Mouse (Mus musculus) hindbrain, embryonic 15.5 days (tissue): ENCODE results near the gene Hc. TPM values are rescaled to one million over a fixed set of nuclear protein-coding genes. Genes with fewer than 3 reads are reported as not detected.

ENCODE experiments used
- ATAC-seq: fragments of 200-750 bp; cut with Nextera tagmentation; 2 replicates; pipeline ENCODE4 v1.8.0; 2017; ENCODE audit warnings: low read depth, moderate number of reproducible peaks, moderate TSS enrichment; ENCODE audit not compliant: low FRiP score
- H3K27ac ChIP-seq: fragments of 300-500 bp; sonication (generic); replicated peaks from 2 replicates; pipeline ENCODE4 v1.5.1; 2015; ENCODE audit warnings: mild to moderate bottlenecking, inconsistent platforms
- H3K27me3 ChIP-seq: fragments of 300-500 bp; sonication (generic); 2 replicates; pipeline ENCODE4 v1.6.1; 2015; ENCODE audit warnings: control low read depth, inconsistent platforms
- H3K36me3 ChIP-seq: fragments of 300-500 bp; sonication (generic); 2 replicates; pipeline ENCODE4 v1.6.1; 2015; ENCODE audit warnings: control low read depth, inconsistent platforms
- H3K4me1 ChIP-seq: fragments of 300-500 bp; sonication (generic); replicated peaks from 2 replicates; pipeline ENCODE4 v1.6.1; 2015; ENCODE audit warnings: control low read depth, inconsistent platforms
- H3K4me2 ChIP-seq: fragments of 300-500 bp; sonication (generic); 2 replicates; pipeline ENCODE4 v1.6.1; 2015; ENCODE audit warnings: moderate library complexity, mild to moderate bottlenecking, inconsistent platforms
- H3K4me3 ChIP-seq: fragments of 300-500 bp; sonication (generic); 2 replicates; pipeline ENCODE4 v1.5.1; 2015; ENCODE audit warnings: mild to moderate bottlenecking, inconsistent platforms
- H3K9ac ChIP-seq: fragments of 300-500 bp; sonication (generic); 2 replicates; pipeline ENCODE4 v1.6.1; 2015; ENCODE audit warnings: inconsistent platforms
- H3K9me3 ChIP-seq: fragments of 300-500 bp; sonication (generic); 2 replicates; pipeline ENCODE4 v1.6.1; 2016; ENCODE audit warnings: control low read depth, inconsistent platforms
- WGBS: fragments of 180-500 bp; shearing (Covaris S2); methylation state at CpG from one replicate; pipeline ENCODE4 v1.1.7; 2015; 5-methylcytosine and 5-hydroxymethylcytosine counted together
- polyA plus RNA-seq: library from polyadenylated mRNA; unstranded; fragments of >200 nt; fragmentation: Nextera tagmentation; extraction: Ambion mirVana; gene quantifications from 2 replicates; pipeline ENCODE4 v1.2.1, GENCODE M21; 2015

The Hc gene
- polyA plus RNA-seq, 1 experiment from 2014 or later, result 0.84 TPM

DNA sequence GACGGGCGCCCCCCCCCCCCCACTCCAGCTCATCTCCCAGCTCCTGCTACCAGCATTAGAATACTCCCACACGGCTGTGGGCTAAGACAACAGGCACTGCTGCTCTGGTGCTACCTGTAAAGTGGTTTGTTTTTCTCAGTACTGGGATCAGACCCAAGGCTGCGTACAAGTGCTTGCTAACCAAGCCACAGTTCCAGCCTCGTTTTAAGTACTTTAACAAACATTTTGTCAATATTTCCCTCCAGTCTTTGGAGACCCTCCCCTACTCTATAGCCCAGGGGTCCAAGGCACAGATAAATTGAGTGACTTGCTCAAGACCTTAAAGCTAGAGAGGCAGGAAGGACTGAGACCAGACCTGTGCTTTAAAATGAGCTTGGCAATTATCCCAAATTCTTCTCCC is 100.8 kb downstream of the Hc start:
- H3K36me3 ChIP-seq, result no peaks in the 10 kb centered on the region
- 88% methylated on average over 5 of the region's 5 CpGs for WGBS

DNA sequence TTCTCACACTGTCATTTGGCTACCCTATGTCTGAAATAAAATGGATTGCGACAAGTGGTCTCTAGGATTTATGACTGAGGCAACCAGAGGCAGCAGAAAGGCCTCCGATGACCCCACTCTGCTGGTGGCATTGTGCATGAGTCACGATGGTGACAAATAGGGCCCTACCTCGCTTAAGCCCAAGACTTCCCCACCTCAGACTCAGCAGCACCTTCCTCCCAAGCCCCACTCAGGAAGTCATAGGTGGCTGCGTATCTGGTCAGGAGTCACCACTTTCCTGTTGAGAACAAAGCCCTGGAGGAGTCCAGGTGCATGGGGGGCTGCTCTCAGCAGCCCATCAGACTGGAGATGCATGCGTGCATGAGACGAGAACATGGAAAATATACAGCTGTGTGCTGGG is 102.7 kb downstream of the Hc start:
- ATAC-seq, result no peak
- Histone ChIP-seq H3K4me1 (0 out of 2 replicates have a peak, but pooled peaks cover 8% of the 10 kb centered on the region), H3K27me3 (no peaks in the 10 kb centered on the region), H3K9me3 (no peaks in the 10 kb centered on the region), H3K27ac (no peak overlapping the region), H3K36me3 (no peaks in the 10 kb centered on the region), H3K9ac (no peak overlapping the region), H3K4me3 (no peak overlapping the region), H3K4me2 (no peak overlapping the region)
- WGBS, result 93% methylated on average over 7 of the region's 7 CpGs

More for the DNA sequence above, 100.8 kb downstream of the Hc start:
- Histone ChIP-seq H3K9me3 (no peaks in the 10 kb centered on the region), H3K27ac (no peak overlapping the region), H3K27me3 (no peaks in the 10 kb centered on the region), H3K4me1 (0 out of 2 replicates have a peak, but pooled peaks cover 8% of the 10 kb centered on the region), H3K4me3 (no peak overlapping the region), H3K4me2 (no peak overlapping the region), H3K9ac (no peak overlapping the region)
- no peak for ATAC-seq

DNA sequence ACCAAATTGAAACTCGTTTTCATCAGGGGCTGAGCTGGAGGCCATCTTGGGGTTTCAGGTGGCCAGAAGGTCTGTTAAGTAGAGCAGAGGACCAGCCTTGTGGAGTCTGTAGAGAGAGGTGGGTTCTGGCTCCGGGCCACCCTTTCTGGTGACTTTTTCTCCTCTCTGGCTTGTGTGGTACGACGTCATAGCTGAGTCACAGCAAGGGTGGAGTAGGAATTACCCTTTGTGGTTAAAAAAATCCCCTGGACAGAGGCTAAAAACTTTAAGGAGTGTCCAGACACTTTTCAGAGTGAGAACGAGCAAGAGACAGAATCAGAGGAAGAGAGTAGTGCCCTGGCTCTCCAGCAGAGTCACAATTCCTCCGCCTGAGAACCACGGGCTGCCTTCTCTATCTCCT is 103.2 kb downstream of the Hc start:
- Histone ChIP-seq H3K36me3 (no peaks in the 10 kb centered on the region), H3K9me3 (no peaks in the 10 kb centered on the region), H3K4me2 (no peak overlapping the region), H3K4me3 (no peak overlapping the region), H3K4me1 (0 out of 2 replicates have a peak, but pooled peaks cover 8% of the 10 kb centered on the region), H3K27me3 (no peaks in the 10 kb centered on the region), H3K27ac (no peak overlapping the region), H3K9ac (no peak overlapping the region)
- no peak for ATAC-seq
- WGBS, result 79% methylated on average over 7 of the region's 7 CpGs

DNA sequence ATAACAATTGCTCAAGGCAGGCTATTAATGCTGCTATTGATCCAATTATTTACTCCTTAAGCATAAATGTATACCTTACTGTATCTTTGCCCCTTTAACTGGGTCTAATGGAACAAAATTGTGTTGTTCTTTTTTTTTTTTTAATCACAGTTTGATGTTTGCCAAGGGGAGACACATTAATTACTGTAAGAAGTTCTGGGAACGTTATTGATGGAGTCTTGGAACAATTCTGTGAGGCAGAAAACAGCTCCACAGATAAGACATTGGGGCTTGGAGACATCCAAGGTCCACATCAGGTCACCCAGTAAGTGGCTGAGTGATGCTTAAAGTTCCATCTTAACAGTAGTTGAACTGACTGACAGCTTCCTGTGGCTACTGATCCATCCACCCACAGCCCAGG is 103.8 kb downstream of the Hc start:
- H3K4me1 ChIP-seq, result 0 out of 2 replicates have a peak, but pooled peaks cover 8% of the 10 kb centered on the region
- H3K27ac ChIP-seq, result no peak overlapping the region
- H3K36me3 ChIP-seq, result no peaks in the 10 kb centered on the region
- H3K4me2 ChIP-seq, result no peak overlapping the region
- no peak for ATAC-seq
- H3K9ac ChIP-seq, result no peak overlapping the region
- H3K27me3 ChIP-seq, result no peaks in the 10 kb centered on the region
- WGBS, result 63% methylated on average over 1 of the region's 1 CpGs
- H3K9me3 ChIP-seq, result no peaks in the 10 kb centered on the region
- no peak overlapping the region for H3K4me3 ChIP-seq

DNA sequence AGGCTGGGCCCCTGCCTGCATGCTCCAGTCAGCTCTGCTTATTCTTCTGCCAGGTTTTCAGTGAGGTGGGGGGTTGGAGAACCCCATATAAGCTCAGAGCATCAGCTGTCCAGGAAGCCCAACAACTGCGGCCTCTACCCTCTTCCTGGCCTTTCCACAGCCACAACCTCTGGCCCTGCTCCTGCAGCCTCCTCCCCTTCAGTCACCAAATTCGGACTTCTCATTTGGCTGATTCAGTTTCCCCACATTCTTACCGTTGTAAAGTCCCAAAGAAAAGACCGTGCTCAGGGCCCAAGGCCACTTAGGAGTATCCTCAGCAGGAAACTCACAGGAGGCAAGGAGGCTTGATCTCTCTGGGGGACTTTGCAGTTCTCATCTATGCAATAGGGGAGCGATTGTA is 104.3 kb downstream of the Hc start:
- 68% methylated on average over 5 of the region's 5 CpGs for WGBS
- Histone ChIP-seq H3K27ac (no peak overlapping the region), H3K9me3 (no peaks in the 10 kb centered on the region), H3K36me3 (no peaks in the 10 kb centered on the region), H3K9ac (no peak overlapping the region), H3K27me3 (no peaks in the 10 kb centered on the region), H3K4me2 (no peak overlapping the region), H3K4me3 (no peak overlapping the region), H3K4me1 (0 out of 2 replicates have a peak, but pooled peaks cover 8% of the 10 kb centered on the region)
- ATAC-seq, result no peak

DNA sequence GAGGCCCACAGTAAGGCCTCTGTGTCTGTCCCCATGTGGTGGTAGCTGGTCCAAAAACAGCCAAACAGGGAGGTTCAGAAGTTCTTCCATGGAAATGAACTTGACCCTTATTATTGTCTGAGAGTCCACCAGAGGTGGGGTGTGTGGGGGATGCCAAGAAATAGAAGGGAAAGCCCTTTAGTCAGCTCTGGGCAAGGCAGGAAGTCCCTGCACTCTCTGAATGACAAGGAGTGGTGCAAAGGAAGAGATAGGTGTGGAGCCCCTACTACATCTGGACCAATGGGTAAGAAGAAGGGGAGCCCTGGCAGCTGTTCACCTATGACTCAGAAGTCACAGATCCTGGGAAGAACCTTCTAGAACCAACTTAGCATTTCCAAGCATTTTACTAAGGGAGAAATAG is 106.9 kb downstream of the Hc start:
- Histone ChIP-seq H3K36me3 (no peaks in the 10 kb centered on the region), H3K4me3 (no peak overlapping the region), H3K9ac (no peak overlapping the region), H3K27me3 (no peaks in the 10 kb centered on the region), H3K9me3 (no peaks in the 10 kb centered on the region), H3K4me2 (no peak overlapping the region), H3K4me1 (no peaks in the 10 kb centered on the region), H3K27ac (no peak overlapping the region)
- ATAC-seq, result no peak

DNA sequence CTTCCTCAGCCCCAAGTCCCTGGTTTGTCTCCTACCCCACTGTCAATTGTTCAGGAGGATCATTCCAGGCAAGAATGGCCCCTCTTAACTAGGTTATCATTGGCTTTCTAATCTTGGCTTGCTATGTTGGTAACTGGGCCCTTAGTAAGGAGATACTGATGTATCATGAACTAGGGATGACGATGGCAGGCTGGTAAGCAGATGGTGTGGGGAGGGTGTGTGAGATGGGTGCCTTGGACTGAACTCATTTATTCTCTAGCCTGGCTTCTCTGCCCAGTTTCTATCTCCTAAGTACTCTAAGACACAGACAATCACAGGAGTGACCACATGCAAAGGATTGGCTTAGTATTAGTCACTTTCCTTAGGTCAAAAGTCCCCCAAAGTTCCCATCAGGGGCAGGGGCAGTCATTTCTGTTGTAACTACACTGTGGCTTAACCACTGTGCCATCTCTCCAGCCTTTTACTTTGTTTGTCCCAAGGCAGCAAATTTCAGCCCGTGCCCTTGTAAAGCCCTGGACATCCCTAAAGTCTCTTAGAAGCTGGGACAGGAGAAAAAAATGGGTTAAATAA is 107.6 kb downstream of the Hc start:
- no peaks in the 10 kb centered on the region for H3K9me3 ChIP-seq
- H3K36me3 ChIP-seq, result no peaks in the 10 kb centered on the region
- H3K4me3 ChIP-seq, result no peak overlapping the region
- ATAC-seq, result no peak
- no peaks in the 10 kb centered on the region for H3K27me3 ChIP-seq
- H3K4me2 ChIP-seq, result no peak overlapping the region
- no peak overlapping the region for H3K27ac ChIP-seq
- H3K9ac ChIP-seq, result no peak overlapping the region
- no peaks in the 10 kb centered on the region for H3K4me1 ChIP-seq
- WGBS, result 86% methylated on average over 2 of the region's 2 CpGs

DNA sequence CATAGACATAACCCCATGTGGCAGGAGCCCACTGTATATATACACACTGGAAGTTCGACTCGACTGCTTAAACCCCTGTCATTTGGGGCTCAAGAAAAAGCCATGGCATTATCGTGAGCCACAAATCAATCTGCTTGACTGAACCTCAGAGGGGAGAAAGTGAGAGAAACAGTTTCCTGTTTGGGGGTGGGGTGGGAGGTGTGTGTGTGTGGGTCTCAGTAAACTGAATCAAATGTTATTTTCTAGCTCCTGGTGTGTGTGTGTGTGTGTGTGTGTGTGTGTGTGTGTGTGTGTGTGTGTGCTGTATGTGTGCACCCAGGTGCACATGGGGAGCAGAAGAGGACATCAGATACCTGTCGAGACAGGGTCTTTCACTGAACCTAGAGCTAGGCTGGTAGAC is 108.2 kb downstream of the Hc start:
- WGBS, result 83% methylated on average over 4 of the region's 4 CpGs
- no peaks in the 10 kb centered on the region for H3K4me1 ChIP-seq
- no peaks in the 10 kb centered on the region for H3K9me3 ChIP-seq
- H3K27ac ChIP-seq, result no peak overlapping the region
- H3K27me3 ChIP-seq, result no peaks in the 10 kb centered on the region
- H3K4me2 ChIP-seq, result no peak overlapping the region
- no peaks in the 10 kb centered on the region for H3K36me3 ChIP-seq
- no peak overlapping the region for H3K4me3 ChIP-seq
- ATAC-seq, result no peak
- H3K9ac ChIP-seq, result no peak overlapping the region

DNA sequence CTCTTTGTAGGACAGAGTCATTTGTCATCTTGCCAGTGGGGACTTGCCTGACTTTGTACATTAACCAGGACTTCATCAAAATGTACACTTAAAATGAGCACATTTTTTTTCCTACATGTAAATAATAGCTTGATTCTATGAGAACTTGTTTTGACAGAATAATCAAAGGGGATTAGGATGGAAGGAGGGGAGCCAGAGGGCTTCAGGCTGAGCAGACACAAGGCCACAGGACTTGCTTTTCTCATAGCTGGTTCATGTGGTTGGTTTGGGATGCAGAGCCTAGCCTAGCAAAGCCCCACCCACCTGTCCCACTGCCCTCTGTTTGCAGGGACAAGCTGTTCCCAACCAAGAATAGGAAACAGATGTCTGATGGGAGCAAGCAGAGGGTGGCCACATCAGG is 109.8 kb downstream of the Hc start:
- Histone ChIP-seq H3K9ac (no peak overlapping the region), H3K4me1 (no peaks in the 10 kb centered on the region), H3K27me3 (no peaks in the 10 kb centered on the region), H3K36me3 (no peaks in the 10 kb centered on the region), H3K27ac (no peak overlapping the region), H3K9me3 (no peaks in the 10 kb centered on the region), H3K4me2 (no peak overlapping the region), H3K4me3 (no peak overlapping the region)
- ATAC-seq, result no peak

DNA sequence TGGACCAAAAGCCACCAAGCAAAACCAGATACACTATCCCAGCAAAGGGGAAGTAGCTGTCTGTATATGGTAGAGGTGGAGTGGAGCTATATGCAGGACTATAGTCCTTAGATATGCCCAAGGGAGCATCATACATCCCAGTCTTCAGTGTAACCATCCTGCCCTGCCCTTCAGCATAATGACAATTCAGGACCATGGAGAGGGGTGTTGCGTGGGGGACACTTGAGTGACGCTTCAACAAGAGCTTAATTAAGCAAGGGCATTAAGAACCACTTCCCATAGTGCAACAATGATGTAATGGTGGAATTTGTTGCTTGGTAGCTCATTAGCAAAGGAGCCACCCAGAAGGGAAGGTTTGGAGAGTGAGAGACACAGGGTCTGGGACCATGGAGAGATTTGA is 112.6 kb downstream of the Hc start:
- Histone ChIP-seq H3K27ac (no peak overlapping the region), H3K9ac (no peak overlapping the region), H3K36me3 (no peaks in the 10 kb centered on the region), H3K4me3 (no peak overlapping the region), H3K4me2 (no peak overlapping the region), H3K4me1 (no peaks in the 10 kb centered on the region), H3K9me3 (no peaks in the 10 kb centered on the region), H3K27me3 (no peaks in the 10 kb centered on the region)
- ATAC-seq, result no peak
- WGBS, result 52% methylated on average over 2 of the region's 2 CpGs

DNA sequence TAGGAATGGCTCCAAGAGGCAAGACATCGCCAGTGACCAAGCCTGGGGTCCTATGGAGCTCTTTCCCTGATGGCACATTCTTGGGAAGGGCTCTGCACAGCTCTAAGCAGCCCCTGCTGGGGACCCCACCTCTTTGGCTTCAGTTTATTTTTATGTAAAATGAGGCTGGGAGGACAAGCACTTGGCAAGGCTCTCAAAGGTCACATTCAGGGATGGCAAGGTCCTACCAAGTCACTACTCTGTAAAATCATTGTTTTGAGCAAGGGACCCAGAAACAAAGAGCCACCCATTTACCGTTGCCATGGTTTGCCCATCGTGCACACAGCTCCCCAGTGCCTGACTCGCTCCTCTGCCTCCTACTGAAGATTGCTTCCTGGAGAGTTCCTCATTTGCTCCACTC is 115.2 kb downstream of the Hc start:
- no peak for ATAC-seq

DNA sequence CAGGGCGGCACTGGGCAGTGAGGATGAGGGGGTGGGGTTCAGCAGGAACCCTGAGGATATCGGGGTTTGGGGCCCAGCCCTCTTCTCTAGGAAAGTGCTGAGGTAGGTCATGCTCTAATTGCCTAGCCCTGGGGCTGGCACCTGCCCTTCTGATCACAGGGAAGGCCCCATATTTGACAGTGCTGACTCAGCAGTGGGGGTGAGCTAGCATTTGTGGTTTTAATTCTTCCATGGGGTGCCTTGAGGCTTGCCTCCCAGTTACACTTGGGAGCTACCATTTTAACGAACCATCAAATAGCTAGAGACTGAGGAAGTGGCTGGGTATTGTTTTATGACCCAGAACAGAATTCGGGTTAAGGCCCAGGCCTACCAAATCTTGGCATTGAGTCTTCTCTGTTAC is 115.7 kb downstream of the Hc start:
- H3K4me3 ChIP-seq, result no peak overlapping the region
- H3K27me3 ChIP-seq, result no peaks in the 10 kb centered on the region
- no peak for ATAC-seq
- no peak overlapping the region for H3K9ac ChIP-seq
- 75% methylated on average over 4 of the region's 4 CpGs for WGBS
- no peaks in the 10 kb centered on the region for H3K9me3 ChIP-seq
- H3K4me2 ChIP-seq, result no peak overlapping the region
- no peak overlapping the region for H3K27ac ChIP-seq
- H3K4me1 ChIP-seq, result peaks cover 5% of the 10 kb centered on the region; the same call in 1 of the 2 replicates
- no peaks in the 10 kb centered on the region for H3K36me3 ChIP-seq

More for the DNA sequence above, 115.2 kb downstream of the Hc start:
- Histone ChIP-seq H3K27me3 (no peaks in the 10 kb centered on the region), H3K9me3 (no peaks in the 10 kb centered on the region), H3K4me1 (peaks cover 3% of the 10 kb centered on the region; the same call in 1 of the 2 replicates), H3K4me3 (no peak overlapping the region), H3K27ac (no peak overlapping the region), H3K4me2 (no peak overlapping the region), H3K36me3 (no peaks in the 10 kb centered on the region), H3K9ac (no peak overlapping the region)
- WGBS, result 25% methylated on average over 4 of the region's 4 CpGs

DNA sequence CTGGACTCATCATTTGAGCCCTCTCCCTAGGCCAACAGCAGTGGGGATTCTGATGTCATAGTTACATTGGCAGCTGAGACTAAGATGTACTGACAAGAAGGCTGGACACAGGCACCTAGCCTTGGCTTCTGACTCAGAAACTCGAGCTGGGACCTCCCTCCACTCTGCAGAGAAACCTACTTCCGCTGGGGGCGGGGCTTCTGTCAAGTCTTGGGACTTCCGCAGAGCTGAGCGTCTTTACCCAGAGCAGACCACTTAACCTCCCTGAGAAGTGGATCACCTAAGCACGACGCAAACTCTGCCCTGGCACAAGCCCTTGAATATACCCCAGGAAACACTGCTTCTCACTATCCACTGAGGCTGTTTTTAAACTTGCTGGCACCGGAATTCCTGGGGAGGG is 116.5 kb downstream of the Hc start:
- peaks cover 8% of the 10 kb centered on the region; the same call in 1 of the 2 replicates for H3K4me1 ChIP-seq
- 36% methylated on average over 8 of the region's 8 CpGs for WGBS
- no peak overlapping the region for H3K9ac ChIP-seq
- no peaks in the 10 kb centered on the region for H3K27me3 ChIP-seq
- no peak overlapping the region for H3K27ac ChIP-seq
- H3K4me3 ChIP-seq, result no peak overlapping the region
- no peaks in the 10 kb centered on the region for H3K36me3 ChIP-seq
- ATAC-seq, result no peak
- H3K4me2 ChIP-seq, result no peak overlapping the region
- no peaks in the 10 kb centered on the region for H3K9me3 ChIP-seq
